Mouse (Mus musculus): ENCODE measurements around the gene Slc22a3. TPM values are rescaled to one million over a fixed set of nuclear protein-coding genes. Genes with fewer than 3 reads are reported as not detected.
A peak's percentile ranks its signal among the peaks of the same experiment; 100 is the strongest.

Gene Slc22a3
- polyA plus RNA-seq, 1 experiment = not detected

GRCm38 (mm10) chr17:12373601-12374144 is 133.8 kb downstream of the Slc22a3 start:
- no peaks in the 10 kb centered on the region for H3K36me3 ChIP-seq (ENCODE audit: control insufficient read depth)
- H3K9me3 ChIP-seq (ENCODE audit: control insufficient read depth, low read length) = no peaks in the 10 kb centered on the region
- TF ChIP-seq TAL1 (IDR thresholded peaks at IDR 0.05; ENCODE audit: low read length) = no peak
- TF ChIP-seq GATA1 (IDR thresholded peaks at IDR 0.05; ENCODE audit: low read length) = no peak
- H3K27me3 ChIP-seq (ENCODE audit: control insufficient read depth) = peaks cover 5% of the 10 kb centered on the region; the same call in 1 of the 2 replicates
- H3K4me1 ChIP-seq (ENCODE audit: control insufficient read depth) = peaks cover 15% of the 10 kb centered on the region
- no peak overlapping the region for H3K4me3 ChIP-seq (replicated peaks)

- TF ChIP-seq GATA1 (IDR thresholded peaks at IDR 0.05; ENCODE audit: low read length) (no peak), TAL1 (IDR thresholded peaks at IDR 0.05; ENCODE audit: low read length) (no peak)
Observed at GRCm38 (mm10) chr17:12372021-12372420, 135.5 kb downstream of the Slc22a3 start.

GRCm38 (mm10) chr17:12371310-12371925 is 136.1 kb downstream of the Slc22a3 start:
- no peaks in the 10 kb centered on the region for H3K9me3 ChIP-seq (ENCODE audit: control insufficient read depth, low read length)
- H3K4me3 ChIP-seq (replicated peaks) = peak overlapping the region; percentile 45
- TF ChIP-seq TAL1 (IDR thresholded peaks at IDR 0.05; ENCODE audit: low read length) = no peak
- TF ChIP-seq GATA1 (IDR thresholded peaks at IDR 0.05; ENCODE audit: low read length) = no peak
- H3K4me1 ChIP-seq (ENCODE audit: control insufficient read depth) = peaks cover 15% of the 10 kb centered on the region
- H3K27me3 ChIP-seq (ENCODE audit: control insufficient read depth) = peaks cover 10% of the 10 kb centered on the region
- H3K36me3 ChIP-seq (ENCODE audit: control insufficient read depth) = no peaks in the 10 kb centered on the region

More at GRCm38 (mm10) chr17:12372021-12372420, 135.5 kb downstream of the Slc22a3 start:
- H3K27me3 ChIP-seq (ENCODE audit: control insufficient read depth) = peaks cover 10% of the 10 kb centered on the region
- peaks cover 15% of the 10 kb centered on the region for H3K4me1 ChIP-seq (ENCODE audit: control insufficient read depth)
- no peaks in the 10 kb centered on the region for H3K36me3 ChIP-seq (ENCODE audit: control insufficient read depth)
- no peaks in the 10 kb centered on the region for H3K9me3 ChIP-seq (ENCODE audit: control insufficient read depth, low read length)
- peak overlapping the region; percentile 45 for H3K4me3 ChIP-seq (replicated peaks)

- Histone ChIP-seq H3K36me3 (ENCODE audit: control insufficient read depth) (no peaks in the 10 kb centered on the region), H3K27me3 (ENCODE audit: control insufficient read depth) (peaks cover 10% of the 10 kb centered on the region), H3K4me3 (replicated peaks) (no peak overlapping the region), H3K4me1 (ENCODE audit: control insufficient read depth) (peaks cover 15% of the 10 kb centered on the region), H3K9me3 (ENCODE audit: control insufficient read depth, low read length) (no peaks in the 10 kb centered on the region)
- TF ChIP-seq TAL1 (IDR thresholded peaks at IDR 0.05; ENCODE audit: low read length) (no peak), GATA1 (IDR thresholded peaks at IDR 0.05; ENCODE audit: low read length) (no peak)
Observed at GRCm38 (mm10) chr17:12370289-12370688, 137.2 kb downstream of the Slc22a3 start.

- TF ChIP-seq TAL1 (IDR thresholded peaks at IDR 0.05; ENCODE audit: low read length) = no peak
- TF ChIP-seq GATA1 (IDR thresholded peaks at IDR 0.05; ENCODE audit: low read length) = no peak
- no peaks in the 10 kb centered on the region for H3K9me3 ChIP-seq (ENCODE audit: control insufficient read depth, low read length)
- peaks cover 10% of the 10 kb centered on the region for H3K27me3 ChIP-seq (ENCODE audit: control insufficient read depth)
- no peaks in the 10 kb centered on the region for H3K36me3 ChIP-seq (ENCODE audit: control insufficient read depth)
- peaks cover 15% of the 10 kb centered on the region for H3K4me1 ChIP-seq (ENCODE audit: control insufficient read depth)
- no peak overlapping the region for H3K4me3 ChIP-seq (replicated peaks)
Observed at GRCm38 (mm10) chr17:12369393-12369792, 138.1 kb downstream of the Slc22a3 start.

Other genes with a start within 250 kb of the Slc22a3 start
- 0.37 and 0.93 TPM in 2 replicates for gene Map3k4, start 188.9 kb downstream of the Slc22a3 start, polyA plus RNA-seq (2012)
- 0.23 and 0.27 TPM in 2 replicates for gene Plg, start 129.1 kb downstream of the Slc22a3 start, polyA plus RNA-seq (2012)
- gene Slc22a2, start 76.4 kb upstream of the Slc22a3 start, polyA plus RNA-seq (2012) = not detected in 2 replicates
- not detected in 2 replicates for gene Slc22a1, start 168.1 kb upstream of the Slc22a3 start, polyA plus RNA-seq (2012)